Mouse (Mus musculus): Measurements from ENCODE around the gene Fcgr3. TPM values are rescaled to one million over a fixed set of nuclear protein-coding genes. Genes with fewer than 3 reads are reported as not detected.
"Not testable (repeated sequence)": the region's sequence is repeated elsewhere in the genome, so short reads cannot be mapped to it uniquely, and the experiment has no call there.

Gene Fcgr3
- polyA plus RNA-seq (2012; rRNA removed) (12.7 and 14.6 TPM in 2 replicates), polyA plus RNA-seq (2014; fragmentation: Nextera tagmentation; extraction: Ambion mirVana) (19.2 and 24.6 TPM in 2 replicates)

- not testable (repeated sequence) for H3K9ac ChIP-seq (replicated peaks); H3K9me3 ChIP-seq (ENCODE audit: control insufficient read depth, low read length); H3K27ac ChIP-seq; H3K4me1 ChIP-seq (replicated peaks; ENCODE audit: control insufficient read depth in 2 of 2, insufficient read depth in 2 of 2, low read length in 1 of 2); H3K36me3 ChIP-seq (replicated peaks; ENCODE audit: control insufficient read depth, insufficient read depth, low read depth)
- peak; percentile 55 to 72 (median 69) for DNase-seq (ENCODE audit: low read depth in 3 of 3, low spot score in 3 of 3)
- ATAC-seq (ENCODE audit: insufficient read depth): peak; percentile 69
- H3K27me3 ChIP-seq (ENCODE audit: control insufficient read depth, insufficient read depth, low read length): peaks cover 20% of the 10 kb centered on the region
- peak within 1 kb of the TSS; percentile 10 to 36 for H3K4me3 ChIP-seq (ENCODE audit: insufficient read depth in 1 of 2, low read depth in 2 of 2, low read length in 2 of 2)
- H3K4me2 ChIP-seq (ENCODE audit: low read depth): peak within 1 kb of the TSS; percentile 53
- peak; percentile 65 for TF ChIP-seq CTCF (IDR thresholded peaks at IDR 0.05; ENCODE audit: low read depth)
- 1% methylated on average over 38 of the region's 75 CpGs for WGBS (ENCODE audit: insufficient replicate concordance)
Observed at GRCm38 (mm10) chr1:171064491-171065242, at the start of gene Fcgr3. Gene Fcgr3 (minus strand): TSS chr1:171064935.

- peak; percentile 41 to 58 (median 49) for DNase-seq (ENCODE audit: low read depth in 3 of 3, low spot score in 3 of 3)
- peak; percentile 25; the same call in 1 of the 2 replicates for ATAC-seq (ENCODE audit: insufficient read depth)
- H3K4me3 ChIP-seq (ENCODE audit: insufficient read depth in 1 of 2, low read depth in 2 of 2, low read length in 2 of 2): peak within 1 kb of the TSS; percentile 60 to 68
- WGBS (ENCODE audit: insufficient replicate concordance): 1% methylated on average over 24 of the region's 24 CpGs
- H3K27ac ChIP-seq: peak within 1 kb of the TSS; percentile 63
- peak within 1 kb of the TSS; percentile 81 for H3K9ac ChIP-seq (replicated peaks)
- H3K9me3 ChIP-seq (ENCODE audit: control insufficient read depth, low read length): no peaks in the 10 kb centered on the region
- no peaks in the 10 kb centered on the region for H3K36me3 ChIP-seq (replicated peaks; ENCODE audit: control insufficient read depth, insufficient read depth, low read depth)
- TF ChIP-seq CTCF (IDR thresholded peaks at IDR 0.05; ENCODE audit: low read depth) (no peak), EP300 (IDR thresholded peaks at IDR 0.05; ENCODE audit: low read depth) (no peak)
- no peaks in the 10 kb centered on the region for H3K27me3 ChIP-seq (ENCODE audit: control insufficient read depth, insufficient read depth, low read length)
- H3K4me1 ChIP-seq (replicated peaks; ENCODE audit: control insufficient read depth in 2 of 2, insufficient read depth in 2 of 2, low read length in 1 of 2): peaks cover 27 to 30% of the 10 kb centered on the region in 2 experiments
- peak within 1 kb of the TSS; percentile 97 for H3K4me2 ChIP-seq (ENCODE audit: low read depth)
Observed at GRCm38 (mm10) chr1:171113873-171114299, 49.2 kb upstream of the Fcgr3 start, which contains the start of gene Cfap126. Gene Cfap126 (plus strand): TSS chr1:171113918.

- Histone ChIP-seq H3K4me3 (ENCODE audit: insufficient read depth in 1 of 2, low read depth in 2 of 2, low read length in 2 of 2) (no peak overlapping the region), H3K27ac (no peak overlapping the region), H3K4me1 (replicated peaks; ENCODE audit: control insufficient read depth in 2 of 2, insufficient read depth in 2 of 2, low read length in 1 of 2) (peaks cover 27 to 30% of the 10 kb centered on the region in 2 experiments), H3K36me3 (replicated peaks; ENCODE audit: control insufficient read depth, insufficient read depth, low read depth) (no peaks in the 10 kb centered on the region), H3K9ac (replicated peaks) (no peak overlapping the region), H3K27me3 (ENCODE audit: control insufficient read depth, insufficient read depth, low read length) (no peaks in the 10 kb centered on the region), H3K9me3 (ENCODE audit: control insufficient read depth, low read length) (no peaks in the 10 kb centered on the region), H3K4me2 (ENCODE audit: low read depth) (peak overlapping the region; percentile 97)
- ATAC-seq (ENCODE audit: insufficient read depth): no peak
- TF ChIP-seq EP300 (IDR thresholded peaks at IDR 0.05; ENCODE audit: low read depth) (no peak), CTCF (IDR thresholded peaks at IDR 0.05; ENCODE audit: low read depth) (no peak)
- 64% methylated on average over 4 of the region's 4 CpGs for WGBS (ENCODE audit: insufficient replicate concordance)
- no peak for DNase-seq (ENCODE audit: low read depth in 3 of 3, low spot score in 3 of 3)
Observed at GRCm38 (mm10) chr1:171112986-171113385, 48.3 kb upstream of the Fcgr3 start.

- Histone ChIP-seq H3K9ac (replicated peaks) (peak overlapping the region; percentile 80), H3K9me3 (ENCODE audit: control insufficient read depth, low read length) (no peaks in the 10 kb centered on the region), H3K4me2 (ENCODE audit: low read depth) (peak overlapping the region; percentile 97), H3K27ac (peak overlapping the region; percentile 82), H3K4me1 (replicated peaks; ENCODE audit: control insufficient read depth in 2 of 2, insufficient read depth in 2 of 2, low read length in 1 of 2) (peaks cover 27 to 30% of the 10 kb centered on the region in 2 experiments), H3K36me3 (replicated peaks; ENCODE audit: control insufficient read depth, insufficient read depth, low read depth) (no peaks in the 10 kb centered on the region), H3K4me3 (ENCODE audit: insufficient read depth in 1 of 2, low read depth in 2 of 2, low read length in 2 of 2) (peak overlapping the region; percentile 67 to 85), H3K27me3 (ENCODE audit: control insufficient read depth, insufficient read depth, low read length) (no peaks in the 10 kb centered on the region)
- WGBS (ENCODE audit: insufficient replicate concordance): 5% methylated on average over 15 of the region's 15 CpGs
- ATAC-seq (ENCODE audit: insufficient read depth) (peak; percentile 12), DNase-seq (ENCODE audit: low read depth in 3 of 3, low spot score in 3 of 3) (peak in 1 of 3 experiments; percentile 35)
- TF ChIP-seq CTCF (IDR thresholded peaks at IDR 0.05; ENCODE audit: low read depth) (no peak), EP300 (IDR thresholded peaks at IDR 0.05; ENCODE audit: low read depth) (no peak)
Observed at GRCm38 (mm10) chr1:171111781-171112575, 47.2 kb upstream of the Fcgr3 start.
